Mouse (Mus musculus): ENCODE measurements at regions not wholly inside any gene's neighbourhood (a gene's known extent, or its start where the extent isn't known, plus 50 kb on each side); places are given as distances from the start of the nearest gene placed in this dataset.
"Not testable (repeated sequence)": the region's sequence is repeated elsewhere in the genome, so short reads cannot be mapped to it uniquely, and the experiment has no call there.

- H3K9me3 ChIP-seq; H3K4me3 ChIP-seq; H3K27me3 ChIP-seq; H3K27ac ChIP-seq (replicated peaks); ATAC-seq (replicated peaks); H3K4me1 ChIP-seq; H3K9ac ChIP-seq (replicated peaks); H3K36me3 ChIP-seq; H3K4me2 ChIP-seq (replicated peaks): not testable (repeated sequence)
- WGBS = 85% methylated on average over 2 of the region's 2 CpGs
These were observed 581.3 kb downstream of the H2al1n start for GRCm38 (mm10) chrX:14792261-14792660.

DNA sequence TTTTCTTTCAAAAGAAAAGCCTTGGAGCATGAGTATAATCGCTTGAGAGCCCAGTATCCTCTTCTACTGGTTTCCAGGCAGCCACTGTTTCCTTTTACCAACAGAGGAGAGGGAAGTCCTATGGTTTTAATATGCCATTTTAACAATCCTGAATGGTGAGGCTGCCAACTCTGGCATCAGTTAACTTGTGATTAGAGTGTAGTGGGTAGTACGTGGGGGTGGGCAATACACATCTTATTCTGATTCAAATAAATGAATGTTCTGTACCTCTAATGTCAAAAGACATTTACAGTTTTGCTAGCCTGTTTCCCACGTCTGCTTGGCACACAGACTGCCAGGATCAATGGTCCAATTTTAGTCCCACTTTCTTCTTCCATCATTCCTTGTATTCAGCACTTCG lies 624.9 kb downstream of the H2al1n start:
- H3K36me3 ChIP-seq = no peaks in the 10 kb centered on the region
- no peaks in the 10 kb centered on the region for H3K27me3 ChIP-seq
- peak overlapping the region; percentile 19; the same call in 1 of the 2 replicates for H3K27ac ChIP-seq (replicated peaks)
- no peak overlapping the region for H3K9ac ChIP-seq (replicated peaks)
- no peak overlapping the region for H3K4me2 ChIP-seq (replicated peaks)
- H3K4me1 ChIP-seq = no peaks in the 10 kb centered on the region
- no peaks in the 10 kb centered on the region for H3K9me3 ChIP-seq
- H3K4me3 ChIP-seq = no peak overlapping the region
- 0 out of 2 replicates have a peak, but pooled peaks have one; percentile 48 for ATAC-seq (replicated peaks)
- 45% methylated on average over 4 of the region's 4 CpGs for WGBS

DNA sequence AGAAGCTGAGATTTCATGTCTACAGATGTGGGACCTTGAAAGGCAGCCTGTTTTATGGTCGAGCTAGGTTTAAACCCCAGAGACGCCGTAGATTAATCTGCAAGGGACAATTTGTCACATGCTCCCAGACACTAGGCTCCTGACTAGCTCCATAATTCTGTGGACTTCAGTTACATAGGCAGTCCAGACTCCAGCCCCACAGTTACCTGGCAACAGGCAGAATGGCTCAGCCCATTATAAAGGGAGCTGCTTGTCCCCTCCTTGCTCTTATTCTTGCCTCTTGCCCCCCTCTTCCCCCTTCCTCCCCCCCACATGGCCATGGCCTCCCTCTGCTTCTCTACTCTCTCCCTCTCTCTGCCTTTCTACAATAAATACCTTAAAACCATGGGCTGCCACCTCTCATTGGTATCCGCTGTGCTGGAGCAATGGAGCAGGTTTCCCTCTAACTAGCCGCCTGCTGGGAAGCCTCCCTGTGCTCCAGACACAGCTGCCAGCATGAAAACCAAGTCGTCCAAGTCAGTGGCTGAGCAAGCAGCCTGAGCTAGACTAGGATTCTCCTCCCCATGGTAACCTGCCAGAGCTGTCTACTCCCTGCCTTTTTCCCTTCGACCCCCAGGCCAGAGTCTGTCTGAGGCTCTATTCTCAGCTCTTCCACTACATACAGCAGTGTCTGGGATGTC lies 628.9 kb downstream of the H2al1n start:
- H3K9ac ChIP-seq (replicated peaks) = no peak overlapping the region
- no peaks in the 10 kb centered on the region for H3K4me1 ChIP-seq
- H3K27me3 ChIP-seq = no peaks in the 10 kb centered on the region
- H3K9me3 ChIP-seq = no peaks in the 10 kb centered on the region
- no peak overlapping the region for H3K4me3 ChIP-seq
- no peaks in the 10 kb centered on the region for H3K36me3 ChIP-seq
- peak; percentile 53 for ATAC-seq (replicated peaks)
- 44% methylated on average over 7 of the region's 7 CpGs for WGBS
- H3K4me2 ChIP-seq (replicated peaks) = no peak overlapping the region
- H3K27ac ChIP-seq (replicated peaks) = no peak overlapping the region

DNA sequence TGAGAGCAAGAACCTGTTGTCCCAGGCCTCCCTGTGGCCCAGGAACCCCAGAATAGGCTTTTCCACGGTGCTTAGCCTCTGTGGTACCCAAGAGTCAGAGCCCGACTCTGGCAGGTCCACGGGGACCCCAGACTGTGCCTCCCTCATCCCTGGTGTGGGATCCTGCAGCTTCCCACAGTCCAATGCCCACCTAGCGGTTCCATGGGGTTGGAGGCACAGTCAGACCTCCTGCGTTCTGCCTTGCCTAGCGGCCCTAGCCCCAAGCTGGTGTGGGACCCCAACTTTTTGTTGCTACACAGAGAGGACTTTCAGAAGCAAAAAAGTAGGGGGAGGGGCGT lies 629.4 kb downstream of the H2al1n start:
- Histone ChIP-seq H3K4me3 (no peak overlapping the region), H3K9ac (replicated peaks) (no peak overlapping the region), H3K4me2 (replicated peaks) (no peak overlapping the region), H3K4me1 (no peaks in the 10 kb centered on the region), H3K9me3 (no peaks in the 10 kb centered on the region), H3K27me3 (no peaks in the 10 kb centered on the region), H3K27ac (replicated peaks) (no peak overlapping the region), H3K36me3 (no peaks in the 10 kb centered on the region)
- 66% methylated on average over 7 of the region's 7 CpGs for WGBS
- ATAC-seq (replicated peaks) = no peak

- Histone ChIP-seq H3K36me3 (no peaks in the 10 kb centered on the region), H3K4me1 (no peaks in the 10 kb centered on the region), H3K4me2 (replicated peaks) (no peak overlapping the region), H3K9ac (replicated peaks) (no peak overlapping the region), H3K27me3 (no peaks in the 10 kb centered on the region), H3K4me3 (no peak overlapping the region), H3K27ac (replicated peaks) (no peak overlapping the region), H3K9me3 (no peaks in the 10 kb centered on the region)
- no peak for ATAC-seq (replicated peaks)
These were observed 634.4 kb downstream of the H2al1n start for GRCm38 (mm10) chrX:14845353-14845752.

- Histone ChIP-seq H3K36me3 (no peaks in the 10 kb centered on the region), H3K27me3 (no peaks in the 10 kb centered on the region), H3K4me1 (no peaks in the 10 kb centered on the region), H3K4me2 (replicated peaks) (no peak overlapping the region), H3K9ac (replicated peaks) (no peak overlapping the region), H3K9me3 (no peaks in the 10 kb centered on the region), H3K4me3 (no peak overlapping the region), H3K27ac (replicated peaks) (no peak overlapping the region)
- ATAC-seq (replicated peaks) = peak; percentile 84
- 63% methylated on average over 3 of the region's 3 CpGs for WGBS
These were observed 673.7 kb downstream of the H2al1n start for GRCm38 (mm10) chrX:14884612-14885011.
